Mouse (Mus musculus) CH12.LX (cell line): ENCODE results near the gene Lpxn.

Experiments
- CTCF ChIP-seq, 2 experiments: IDR thresholded peaks in 1 of 2; conservative IDR thresholded peaks in 1 of 2; 2 replicates each; pipeline ENCODE4 v1.5.1; 2011 to 2012; ENCODE audit warnings: low read depth in 2 of 2, low read length in 2 of 2, improper control_type of control experiment in 1 of 2, inconsistent platforms in 1 of 2, mild to moderate bottlenecking in 1 of 2, moderate library complexity in 1 of 2
- ELF1 ChIP-seq: IDR thresholded peaks from 2 replicates; pipeline ENCODE4 v1.6.1; 2014; ENCODE audit warnings: low read depth, mild to moderate bottlenecking, inconsistent platforms, low read length, improper control_type of control experiment
- IRF4 ChIP-seq: IDR thresholded peaks from 2 replicates; pipeline ENCODE4 v1.6.1; 2014; ENCODE audit warnings: low read depth, mild to moderate bottlenecking, inconsistent platforms, low read length, improper control_type of control experiment
- MAZ ChIP-seq: IDR thresholded peaks from 2 replicates; pipeline ENCODE4 v1.6.1; 2012; ENCODE audit warnings: low read depth, mild to moderate bottlenecking, inconsistent platforms, low read length, improper control_type of control experiment, moderate library complexity
- POLR2A ChIP-seq: IDR thresholded peaks from 2 replicates; pipeline ENCODE4 v1.6.1; 2011; ENCODE audit warnings: low read depth, mild to moderate bottlenecking, improper control_type of control experiment, low read length
- TCF12 ChIP-seq: IDR thresholded peaks from 2 replicates; pipeline ENCODE4 v1.6.1; 2014; ENCODE audit warnings: low read depth, mild to moderate bottlenecking, inconsistent platforms, low read length, improper control_type of control experiment
- ZNF384 ChIP-seq: IDR thresholded peaks from 2 replicates; pipeline ENCODE4 v1.6.1; 2012; ENCODE audit warnings: low read depth, low read length, improper control_type of control experiment, inconsistent platforms

DNA sequence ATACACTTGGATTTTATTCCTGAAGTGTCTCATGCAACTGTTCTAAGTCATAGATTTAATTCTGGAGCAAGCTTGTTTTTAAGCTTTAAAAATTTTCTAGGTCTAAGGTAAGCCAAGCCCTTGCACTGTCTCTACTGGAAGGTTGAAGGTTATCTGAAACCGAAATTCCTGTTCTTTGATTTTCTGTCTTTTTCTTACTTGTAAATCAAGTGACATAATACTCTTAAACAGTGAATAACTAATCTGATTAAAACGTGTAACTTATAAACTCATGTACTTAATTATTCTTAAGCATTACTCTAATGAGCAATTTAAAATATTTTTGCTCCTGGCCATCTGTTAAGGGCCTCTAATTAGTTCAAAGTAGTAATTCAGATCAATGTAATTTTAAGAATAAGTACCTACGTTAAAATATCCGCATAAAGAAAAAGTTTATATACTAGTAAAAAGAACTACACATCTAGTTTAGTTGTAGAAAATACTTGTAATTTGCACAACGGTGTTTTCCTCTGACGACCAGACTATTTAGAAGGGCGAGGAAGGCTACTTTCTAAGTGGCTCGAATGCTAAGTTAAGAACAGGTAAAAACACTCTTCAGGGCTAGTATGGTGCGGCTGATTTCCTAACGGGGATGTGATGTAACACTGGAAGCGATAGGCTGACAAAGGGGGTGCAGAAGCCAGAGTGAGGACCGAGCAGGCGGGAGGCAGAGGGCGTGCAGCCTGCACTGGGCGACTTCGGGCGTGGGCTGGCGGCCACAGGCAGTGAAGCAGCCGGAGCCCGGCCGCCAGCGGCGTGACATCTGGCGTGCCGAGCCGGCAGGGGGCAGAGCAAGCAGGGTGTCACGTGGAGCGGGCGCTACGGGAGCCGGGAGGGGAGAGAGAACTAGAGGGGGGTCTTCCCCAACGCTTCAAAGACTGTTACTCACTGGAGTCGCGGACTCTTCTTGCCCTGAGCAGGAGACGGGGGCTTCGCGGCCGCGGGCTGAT lies 1.6 kb upstream of the Lpxn start:
- TF ChIP-seq CTCF (conservative IDR thresholded peaks at IDR 0.05 in 1 of 2, IDR thresholded peaks at IDR 0.05 in 1 of 2; ENCODE audit: low read depth in 2 of 2, low read length in 2 of 2) (peak in 1 of 2 experiments; percentile 72; a peak in 2 of 4 replicates), TCF12 (peak; percentile 62; the same call in 1 of the 2 replicates), POLR2A (peak; percentile 65), IRF4 (peak; percentile 46; the same call in 1 of the 2 replicates), MAZ (peak; percentile 49; the same call in 1 of the 2 replicates), ZNF384 (no peak), ELF1 (no peak)
